Mouse (Mus musculus) CH12.LX (cell line): ENCODE data around the gene Ell. TPM values are rescaled to one million over a fixed set of nuclear protein-coding genes. Genes with fewer than 3 reads are reported as not detected.

Experiments
- DNase-seq: peaks from one replicate; pipeline ENCODE4 v3.0.0-alpha.2; 2013; ENCODE audit errors: extremely low read depth
- H3K27ac ChIP-seq: 2 replicates; pipeline ENCODE4 v1.5.1; 2012; ENCODE audit warnings: low read depth, mild to moderate bottlenecking, control low read depth, moderate library complexity; ENCODE audit not compliant: insufficient read depth
- H3K27me3 ChIP-seq: replicated peaks from 2 replicates; pipeline ENCODE3; 2012; ENCODE audit warnings: inconsistent platforms
- H3K36me3 ChIP-seq, 2 experiments: replicated peaks in 1 of 2; 2 replicates each; pipeline versions ENCODE3 to v1.6.1; 2012; ENCODE audit warnings: inconsistent platforms in 1 of 2, low read length in 1 of 2, mild to moderate bottlenecking in 1 of 2, mixed read lengths in 1 of 2, moderate library complexity in 1 of 2; ENCODE audit not compliant: control insufficient read depth in 1 of 2, insufficient read depth in 1 of 2
- H3K4me1 ChIP-seq, 2 experiments: 2 replicates each; pipeline ENCODE4 v1.6.1; 2012; ENCODE audit warnings: inconsistent platforms in 1 of 2, moderate library complexity in 1 of 2; ENCODE audit not compliant: insufficient read depth in 2 of 2, control insufficient read depth in 1 of 2
- H3K4me2 ChIP-seq: 2 replicates; pipeline ENCODE4 v1.6.1; 2012; ENCODE audit warnings: low read depth, mild to moderate bottlenecking, control low read depth; ENCODE audit not compliant: poor library complexity, insufficient read depth, severe bottlenecking
- H3K4me3 ChIP-seq, 3 experiments: fragments of 150-350 bp in 1 of 3; sonication (generic) in 1 of 3; replicated peaks in 1 of 3; 2 replicates each; pipeline versions ENCODE3 to v1.5.1; 2011 to 2012; ENCODE audit warnings: low read depth in 2 of 3, low read length in 2 of 3, mild to moderate bottlenecking in 2 of 3, moderate library complexity in 2 of 3, control low read depth in 1 of 3, improper control_type of control experiment in 1 of 3, inconsistent platforms in 1 of 3, mixed read lengths in 1 of 3; ENCODE audit not compliant: poor library complexity in 1 of 3
- H3K79me2 ChIP-seq: replicated peaks from 2 replicates; pipeline ENCODE4 v1.6.1; 2012; ENCODE audit warnings: mild to moderate bottlenecking, moderate library complexity; ENCODE audit not compliant: control insufficient read depth, poor library complexity, insufficient read depth, severe bottlenecking; ENCODE audit errors: extremely low read depth
- H3K9ac ChIP-seq: 2 replicates; pipeline ENCODE4 v1.6.1; 2012; ENCODE audit warnings: low read depth, mild to moderate bottlenecking, control low read depth, moderate library complexity; ENCODE audit not compliant: insufficient read depth
- H3K9me3 ChIP-seq: replicated peaks from 2 replicates; pipeline ENCODE3; 2012; ENCODE audit warnings: low read length, inconsistent platforms, mixed read lengths
- CTCF ChIP-seq, 2 experiments: IDR thresholded peaks in 1 of 2; conservative IDR thresholded peaks in 1 of 2; 2 replicates each; pipeline ENCODE4 v1.5.1; 2011 to 2012; ENCODE audit warnings: low read depth in 2 of 2, low read length in 2 of 2, improper control_type of control experiment in 1 of 2, inconsistent platforms in 1 of 2, mild to moderate bottlenecking in 1 of 2, moderate library complexity in 1 of 2
- EP300 ChIP-seq: IDR thresholded peaks from 2 replicates; pipeline ENCODE4 v1.6.1; 2011; ENCODE audit warnings: low read length, improper control_type of control experiment
- ETS1 ChIP-seq: conservative IDR thresholded peaks from 2 replicates; pipeline ENCODE4 v1.6.1; 2012; ENCODE audit warnings: low read depth, mild to moderate bottlenecking, inconsistent platforms, low read length, improper control_type of control experiment, moderate library complexity
- IRF4 ChIP-seq: IDR thresholded peaks from 2 replicates; pipeline ENCODE4 v1.6.1; 2014; ENCODE audit warnings: low read depth, mild to moderate bottlenecking, inconsistent platforms, low read length, improper control_type of control experiment
- JUND ChIP-seq: conservative IDR thresholded peaks from 2 replicates; pipeline ENCODE4 v1.6.1; 2011; ENCODE audit warnings: low read depth, low read length, improper control_type of control experiment
- MAFK ChIP-seq: IDR thresholded peaks from 2 replicates; pipeline ENCODE4 v1.6.1; 2011; ENCODE audit warnings: low read length, improper control_type of control experiment; ENCODE audit not compliant: insufficient replicate concordance
- MAZ ChIP-seq: IDR thresholded peaks from 2 replicates; pipeline ENCODE4 v1.6.1; 2012; ENCODE audit warnings: low read depth, mild to moderate bottlenecking, inconsistent platforms, low read length, improper control_type of control experiment, moderate library complexity
- MXI1 ChIP-seq: IDR thresholded peaks from 2 replicates; pipeline ENCODE4 v1.6.1; 2011; ENCODE audit warnings: mild to moderate bottlenecking, low read depth, low read length, improper control_type of control experiment
- NELFE ChIP-seq: IDR thresholded peaks from 2 replicates; pipeline ENCODE4 v1.6.1; 2011; ENCODE audit warnings: low read depth, low read length, improper control_type of control experiment
- NRF1 ChIP-seq: IDR thresholded peaks from 2 replicates; pipeline ENCODE4 v1.6.1; 2014; ENCODE audit warnings: low read depth, mild to moderate bottlenecking, inconsistent platforms, low read length, improper control_type of control experiment, moderate library complexity
- RAD21 ChIP-seq: IDR thresholded peaks from 2 replicates; pipeline ENCODE4 v1.6.1; 2011; ENCODE audit warnings: low read depth, mild to moderate bottlenecking, low read length, improper control_type of control experiment, moderate library complexity
- RCOR1 ChIP-seq: conservative IDR thresholded peaks from 2 replicates; pipeline ENCODE4 v1.6.1; 2012; ENCODE audit warnings: low read depth, mild to moderate bottlenecking, inconsistent platforms, low read length, improper control_type of control experiment
- SMC3 ChIP-seq: IDR thresholded peaks from 2 replicates; pipeline ENCODE4 v1.6.1; 2011; ENCODE audit warnings: low read depth, low read length, improper control_type of control experiment
- UBTF ChIP-seq: IDR thresholded peaks from 2 replicates; pipeline ENCODE4 v1.6.1; 2012; ENCODE audit warnings: low read depth, mild to moderate bottlenecking, inconsistent platforms, low read length, improper control_type of control experiment, moderate library complexity
- ZMIZ1 ChIP-seq: IDR thresholded peaks from 2 replicates; pipeline ENCODE4 v1.6.1; 2012; ENCODE audit warnings: low read depth, mild to moderate bottlenecking, inconsistent platforms, low read length, improper control_type of control experiment
- dilution Hi-C: fragments of 300-500 bp; cut with MboI; formaldehyde crosslinking; loops from 2 replicates; pipeline ENCODE4 v1.14.3; 2020; ENCODE audit warnings: low sequenced_read_pairs; ENCODE audit not compliant: extremely low pct_unique_long_range_greater_than_20kb, extremely low pct_ligation_motif_present
- in situ Hi-C: fragments of 300-500 bp; cut with MboI; formaldehyde crosslinking; loops from 3 replicates; pipeline ENCODE4 v1.14.3; 2019; ENCODE audit warnings: low sequenced_read_pairs, low pct_ligation_motif_present, low pct_unique_long_range_greater_than_20kb, mixed read lengths
- polyA plus RNA-seq: library from polyadenylated mRNA; unstranded; fragments of >175 nt; gene quantifications from 2 replicates; pipeline ENCODE4 v1.2.1, GENCODE M21; 2012; ENCODE audit warnings: low read depth; ENCODE audit not compliant: insufficient read length
- total RNA-seq, 2 experiments: library from RNA; depleted of rRNA; stranded (reverse); fragments of 300-350 nt in 1 of 2; fragments of >200 nt in 1 of 2; gene quantifications; 2 replicates each; pipeline ENCODE4 v1.2.3; 2012 to 2014

The Ell gene
- total and polyA plus RNA-seq, 3 experiments, result 6.5 to 17.9 (median 9.8) TPM

- no peaks in the 10 kb centered on the region for H3K27me3 ChIP-seq
- H3K79me2 ChIP-seq, result peaks cover 14% of the 10 kb centered on the region; the same call in 1 of the 2 replicates
- no peaks in the 10 kb centered on the region for H3K9me3 ChIP-seq
- no peak for DNase-seq
- H3K4me1 ChIP-seq, result peaks cover under 1 to 18% of the 10 kb centered on the region in 2 experiments; a peak in 3 of 4 replicates
- H3K36me3 ChIP-seq, result peaks cover under 1 to 54% of the 10 kb centered on the region in 2 experiments
- H3K4me3 ChIP-seq, result no peak overlapping the region
- dilution Hi-C loops, result no loop called here
- no peak overlapping the region for H3K27ac ChIP-seq
- no peak overlapping the region for H3K9ac ChIP-seq
- H3K4me2 ChIP-seq, result no peak overlapping the region
- in situ Hi-C loops, result no loop called here
- TF ChIP-seq JUND (no peak), NELFE (no peak), UBTF (no peak)
Measured at GRCm38 (mm10) chr8:70551558-70552161, 12.4 kb downstream of the Ell start.

- H3K36me3 ChIP-seq, result peaks cover 0 to 62% of the 10 kb centered on the region in 2 experiments
- no peak overlapping the region for H3K27ac ChIP-seq
- no peaks in the 10 kb centered on the region for H3K9me3 ChIP-seq
- in situ Hi-C loops (no loop called here), dilution Hi-C loops (no loop called here)
- H3K79me2 ChIP-seq, result peaks cover 10% of the 10 kb centered on the region; the same call in 1 of the 2 replicates
- no peaks in the 10 kb centered on the region for H3K27me3 ChIP-seq
- no peak overlapping the region for H3K9ac ChIP-seq
- no peak for DNase-seq
- H3K4me3 ChIP-seq, result no peak overlapping the region
- TF ChIP-seq ETS1 (no peak), RCOR1 (no peak), NRF1 (no peak), IRF4 (no peak), EP300 (no peak), ZMIZ1 (no peak), SMC3 (no peak), MXI1 (no peak), MAFK (no peak), RAD21 (no peak), MAZ (no peak), CTCF (conservative IDR thresholded peaks at IDR 0.05 in 1 of 2, IDR thresholded peaks at IDR 0.05 in 1 of 2; ENCODE audit: low read depth in 2 of 2, low read length in 2 of 2) (no peak)
- H3K4me2 ChIP-seq, result no peak overlapping the region
- H3K4me1 ChIP-seq, result peaks cover 0 to 15% of the 10 kb centered on the region in 2 experiments; a peak in 2 of 4 replicates
Measured at GRCm38 (mm10) chr8:70552836-70553235, 13.6 kb downstream of the Ell start.
